Mouse (Mus musculus) cerebellum, adult 9-11 months (tissue): ENCODE data around the gene Phyh.
A peak's percentile ranks its signal among the peaks of the same experiment; 100 is the strongest.
"Not testable (repeated sequence)": the region's sequence is repeated elsewhere in the genome, so short reads cannot be mapped to it uniquely, and the experiment has no call there.

Experiments used
- DNase-seq: peaks from one replicate; pipeline ENCODE4 v3.0.0; 2022

Gene Phyh

GRCm38 (mm10) chr2:4917326-4918021 is 1.3 kb upstream of the Phyh start:
- DNase-seq: peak; percentile 66

GRCm38 (mm10) chr2:4921019-4921418 is 2.2 kb downstream of the Phyh start:
- DNase-seq: no peak

- no peak for DNase-seq
Observed at GRCm38 (mm10) chr2:4922476-4923164, 3.8 kb downstream of the Phyh start.

- DNase-seq: no peak
Observed at GRCm38 (mm10) chr2:4927391-4927790, 8.6 kb downstream of the Phyh start.

GRCm38 (mm10) chr2:4929230-4929629 is 10.4 kb downstream of the Phyh start:
- DNase-seq: no peak

- no peak for DNase-seq
Observed at GRCm38 (mm10) chr2:4934516-4934915, 15.7 kb downstream of the Phyh start.

- DNase-seq: no peak
Observed at GRCm38 (mm10) chr2:4937931-4938330, 19.1 kb downstream of the Phyh start.

GRCm38 (mm10) chr2:4940861-4941260 is 22.0 kb downstream of the Phyh start:
- no peak for DNase-seq

GRCm38 (mm10) chr2:4949691-4950090 is 30.9 kb downstream of the Phyh start:
- not testable (repeated sequence) for DNase-seq

GRCm38 (mm10) chr2:4950986-4951385 is 32.2 kb downstream of the Phyh start:
- no peak for DNase-seq

GRCm38 (mm10) chr2:4954216-4954760 is 35.5 kb downstream of the Phyh start:
- no peak for DNase-seq

- no peak for DNase-seq
Observed at GRCm38 (mm10) chr2:4958039-4958438, 39.2 kb downstream of the Phyh start.

GRCm38 (mm10) chr2:4967806-4968205 is 49.0 kb downstream of the Phyh start:
- DNase-seq: no peak

- no peak for DNase-seq
Observed at GRCm38 (mm10) chr2:4969083-4969482, 50.3 kb downstream of the Phyh start.

- peak; percentile 20 for DNase-seq
Observed at GRCm38 (mm10) chr2:4975807-4976206, 57.0 kb downstream of the Phyh start, which contains the start of gene Ucma. Ucma (plus strand) TSS chr2:4976122.

- DNase-seq: peak; percentile 4
Observed at GRCm38 (mm10) chr2:4978091-4978490, 59.3 kb downstream of the Phyh start.

GRCm38 (mm10) chr2:4983987-4984386 is 65.2 kb downstream of the Phyh start:
- no peak for DNase-seq

- no peak for DNase-seq
Observed at GRCm38 (mm10) chr2:4985000-4985399, 66.2 kb downstream of the Phyh start.

GRCm38 (mm10) chr2:4986798-4987197 is 68.0 kb downstream of the Phyh start:
- DNase-seq: no peak

- DNase-seq: no peak
Observed at GRCm38 (mm10) chr2:4987388-4988180, 68.8 kb downstream of the Phyh start.
